Mouse (Mus musculus): ENCODE results near the gene Zrsr1.

Zrsr1 gene

DNA sequence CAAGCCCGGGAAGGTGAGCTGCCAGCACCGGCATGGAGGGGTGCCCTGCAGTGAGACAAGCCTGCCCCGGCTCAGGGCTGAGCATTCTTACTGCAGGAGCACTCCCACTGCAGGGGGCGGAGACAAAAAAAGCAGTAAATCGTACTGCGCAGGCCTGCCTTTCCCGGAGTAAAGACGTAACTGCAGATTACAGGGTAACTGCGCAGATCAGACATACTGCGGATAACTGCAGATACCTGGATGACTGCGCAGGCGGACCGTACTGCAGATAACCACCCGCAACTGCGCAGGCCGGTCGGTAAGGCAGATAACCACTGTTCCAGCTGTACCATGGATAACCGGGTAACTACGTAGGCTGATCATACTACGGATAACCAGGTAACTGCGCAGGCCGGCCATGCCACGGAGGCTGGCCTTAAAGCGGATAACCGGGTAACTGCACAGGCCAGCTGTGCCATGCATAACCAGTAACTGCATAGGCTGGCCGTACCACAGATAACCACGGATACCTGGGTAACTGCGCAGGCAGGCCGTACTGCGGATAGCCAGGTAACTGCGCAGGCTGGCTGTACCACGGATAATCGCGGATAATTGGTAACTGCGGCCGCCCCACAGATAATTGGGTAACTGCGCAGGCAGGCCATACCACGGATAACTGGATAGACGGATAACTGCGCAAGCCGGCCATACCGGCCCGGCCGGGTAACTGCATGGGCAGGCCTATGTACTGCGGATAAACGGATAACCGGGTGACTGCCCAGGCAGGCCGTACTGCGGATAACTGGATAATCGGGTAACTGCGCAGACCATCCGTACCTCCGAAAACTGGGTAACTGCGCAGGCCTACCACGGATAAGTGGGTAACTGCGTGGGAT is at the start of gene Zrsr1:
Gene Zrsr1 (plus strand): TSS at position 171 of the 875 bp plus-strand sequence.
- in situ Hi-C loops (cut with MboI, MseI): loop anchor here in 1 of 2 experiments (10.0 kb wide), 1 partner anchor 1233 kb away; no protein-coding TSS in a partner anchor

DNA sequence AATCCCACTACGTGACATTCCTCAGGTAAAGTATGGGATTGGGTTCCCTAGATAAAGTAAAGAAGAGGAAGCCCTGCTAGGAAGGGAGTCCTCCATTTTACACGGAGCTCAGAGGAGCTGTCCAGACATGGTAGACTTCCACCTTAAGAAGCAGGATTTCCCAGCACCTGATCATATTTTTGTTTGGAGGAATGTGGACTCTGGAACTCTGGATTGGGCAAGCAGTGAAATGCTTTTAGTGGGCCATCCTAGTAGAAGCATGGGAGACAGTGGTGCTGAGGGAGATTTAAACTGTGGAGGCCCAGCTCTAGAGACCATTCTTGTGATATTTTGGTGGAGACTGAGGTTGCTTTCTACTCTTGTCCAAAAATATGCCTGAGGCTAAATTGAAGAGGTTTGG is 49.3 kb upstream of the Zrsr1 start:
- in situ Hi-C loops (cut with MboI, MseI): no loop called here

DNA sequence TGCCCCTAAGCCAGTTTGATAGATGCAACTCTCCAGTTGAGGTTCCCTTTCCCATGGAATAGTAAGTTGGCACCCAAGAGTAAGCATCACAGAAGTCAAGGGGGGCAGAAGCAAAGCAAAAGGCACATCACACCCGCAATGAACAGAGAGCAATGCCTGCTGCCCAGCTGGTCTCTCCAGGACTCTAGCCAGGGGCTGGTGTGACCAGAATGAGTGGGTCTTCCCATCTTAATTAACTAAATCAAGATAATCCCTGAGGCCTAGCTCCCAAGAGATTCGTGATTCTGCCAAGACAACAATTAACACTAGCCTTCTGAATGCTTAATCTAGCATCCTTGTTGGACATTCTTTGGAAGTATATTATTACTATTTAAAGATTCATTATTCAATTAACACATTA is 48.2 kb upstream of the Zrsr1 start:
- in situ Hi-C loops (cut with MboI, MseI): no loop called here

DNA sequence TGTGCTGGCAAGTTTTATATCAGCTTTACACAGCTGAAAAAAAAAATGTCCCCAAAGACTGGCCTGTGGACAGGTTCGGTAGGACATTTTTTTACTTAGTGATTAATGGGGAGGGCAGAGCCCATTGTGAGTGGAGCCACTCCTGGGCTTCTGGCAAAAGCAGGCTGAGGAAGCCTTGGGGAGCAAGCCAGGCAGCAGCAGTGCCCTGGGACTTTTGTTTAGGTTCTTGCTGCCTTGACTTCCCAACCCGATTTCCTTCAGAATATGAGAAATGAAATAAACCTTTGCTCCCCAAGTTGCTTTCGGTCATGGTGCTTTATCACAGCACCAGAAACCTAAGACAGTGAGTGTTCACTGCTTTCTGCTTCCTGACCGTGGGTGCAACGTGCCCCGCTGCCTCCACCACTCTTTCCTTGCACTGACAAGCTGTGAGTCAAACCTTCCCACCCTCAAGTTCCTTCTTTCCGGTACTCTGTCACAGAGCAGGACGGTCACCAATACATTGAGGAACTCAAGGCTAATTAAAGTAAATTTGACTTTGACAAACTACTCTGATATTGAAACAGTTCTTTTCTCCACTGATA is 43.1 kb upstream of the Zrsr1 start:
- in situ Hi-C loops (cut with MboI, MseI): loop anchor here (5.0 to 25.0 kb wide), 3 partner anchors 46 to 916 kb away; partner anchors contain the start of gene Otx1 (in 1 of the 2)

DNA sequence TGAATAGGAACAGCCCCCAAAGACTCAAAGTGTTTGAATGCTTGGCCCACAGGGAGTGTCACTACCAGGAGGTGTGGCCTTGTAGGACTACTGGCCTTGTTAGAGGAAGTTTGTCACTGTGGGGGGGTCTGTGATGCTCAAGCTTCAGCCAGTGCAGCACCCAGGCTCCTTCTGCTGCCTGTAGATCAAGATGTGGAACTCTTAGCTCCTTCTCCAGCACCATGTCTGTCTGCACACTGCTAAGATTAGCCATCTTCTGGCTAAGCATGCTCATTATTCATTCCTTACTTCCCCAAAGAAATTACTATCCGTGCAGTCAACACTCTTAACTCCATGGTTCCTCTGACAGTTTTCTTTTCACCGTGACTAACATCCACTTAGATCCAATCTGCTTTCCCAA is 41.7 kb upstream of the Zrsr1 start:
- in situ Hi-C loops (cut with MboI, MseI): loop anchor here (10.0 to 25.0 kb wide), 3 partner anchors 55 to 1525 kb away; partner anchors contain the start of gene Otx1 (in 1 of the 2)

DNA sequence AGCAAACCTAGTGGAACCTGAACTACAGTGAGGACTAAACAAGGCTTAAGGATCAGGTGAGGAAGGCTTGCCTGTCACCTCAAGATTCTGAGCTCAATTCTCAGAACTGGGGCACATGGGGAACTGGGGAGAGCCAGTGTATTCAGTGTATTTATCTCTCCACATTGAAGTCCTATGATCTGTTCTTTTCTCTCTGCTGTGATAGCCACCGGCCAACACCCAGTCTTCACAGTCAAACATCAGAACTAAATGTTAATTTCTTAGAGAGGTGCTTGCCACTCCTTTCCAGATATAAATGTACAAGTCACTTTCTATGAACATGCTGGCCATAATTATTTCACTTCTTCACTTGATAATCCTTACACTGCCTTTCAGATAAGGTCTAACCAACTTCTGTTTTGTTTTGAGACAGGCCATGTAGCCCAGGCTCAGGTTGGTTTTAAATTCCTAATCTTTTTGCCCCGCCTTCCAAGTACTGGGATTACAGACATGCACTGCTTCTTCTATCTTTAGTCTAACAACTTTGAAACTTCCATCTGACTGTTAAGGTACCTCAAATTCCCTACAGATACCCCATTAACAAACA is 40.4 kb upstream of the Zrsr1 start:
- in situ Hi-C loops (cut with MboI, MseI): loop anchor here (10.0 to 25.0 kb wide), 3 partner anchors 57 to 1527 kb away; partner anchors contain the start of gene Otx1 (in 1 of the 2)

DNA sequence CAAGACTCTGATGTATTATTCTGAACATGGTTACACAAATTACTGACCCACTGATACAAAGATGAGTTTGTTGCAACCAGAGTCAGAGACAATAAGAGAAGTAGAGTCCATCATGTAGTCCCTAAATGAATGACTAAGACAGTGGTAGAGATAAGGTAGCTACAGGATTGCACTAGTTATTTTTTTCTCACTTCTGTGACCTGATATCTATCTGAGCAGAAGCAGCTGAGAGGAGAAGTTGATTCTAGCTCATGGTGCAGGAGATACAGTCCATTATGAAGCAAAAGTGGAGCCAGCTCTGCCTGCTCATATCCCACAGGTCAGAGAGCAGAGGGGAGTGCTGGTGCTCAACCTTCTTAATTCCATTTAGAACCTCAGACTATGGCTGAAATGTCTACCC is 39.6 kb upstream of the Zrsr1 start:
- in situ Hi-C loops (cut with MboI, MseI): loop anchor here (10.0 to 25.0 kb wide), 3 partner anchors 57 to 1527 kb away; partner anchors contain the start of gene Otx1 (in 1 of the 2)

DNA sequence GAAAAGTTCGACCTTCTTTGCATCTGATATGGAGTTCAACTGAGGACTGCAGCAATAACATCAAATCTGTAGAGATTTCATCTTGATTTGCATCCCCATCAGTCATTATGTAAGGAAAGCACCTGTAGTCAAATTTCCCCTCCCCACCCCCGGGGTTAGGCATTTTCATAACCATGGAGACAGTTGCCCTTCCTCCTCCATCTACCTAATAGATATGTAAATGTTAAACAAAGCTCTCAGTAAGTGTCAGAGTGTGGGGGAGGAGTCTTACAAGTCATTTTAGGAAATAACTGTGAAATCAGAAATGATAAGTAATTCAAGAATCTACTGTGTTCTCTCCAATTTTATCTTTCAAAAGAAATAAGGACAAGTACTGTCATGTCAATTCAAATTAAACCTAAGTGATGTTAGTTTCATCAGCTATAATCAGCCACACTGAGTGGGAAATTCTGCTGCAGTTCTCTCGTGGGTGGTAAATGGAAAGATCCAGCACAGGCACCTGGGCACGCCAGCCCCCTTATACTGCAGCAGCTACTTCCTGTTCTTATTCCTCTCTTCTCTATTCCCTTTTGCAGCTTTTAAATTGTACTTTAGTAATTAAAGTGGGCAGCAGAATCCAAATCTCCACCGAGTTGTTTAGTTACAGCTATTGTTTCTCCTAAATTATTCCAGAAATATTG is 35.2 kb upstream of the Zrsr1 start:
- in situ Hi-C loops (cut with MboI, MseI): loop anchor here (10.0 to 25.0 kb wide), 3 partner anchors 62 to 1532 kb away; partner anchors contain the start of gene Otx1 (in 1 of the 2)

DNA sequence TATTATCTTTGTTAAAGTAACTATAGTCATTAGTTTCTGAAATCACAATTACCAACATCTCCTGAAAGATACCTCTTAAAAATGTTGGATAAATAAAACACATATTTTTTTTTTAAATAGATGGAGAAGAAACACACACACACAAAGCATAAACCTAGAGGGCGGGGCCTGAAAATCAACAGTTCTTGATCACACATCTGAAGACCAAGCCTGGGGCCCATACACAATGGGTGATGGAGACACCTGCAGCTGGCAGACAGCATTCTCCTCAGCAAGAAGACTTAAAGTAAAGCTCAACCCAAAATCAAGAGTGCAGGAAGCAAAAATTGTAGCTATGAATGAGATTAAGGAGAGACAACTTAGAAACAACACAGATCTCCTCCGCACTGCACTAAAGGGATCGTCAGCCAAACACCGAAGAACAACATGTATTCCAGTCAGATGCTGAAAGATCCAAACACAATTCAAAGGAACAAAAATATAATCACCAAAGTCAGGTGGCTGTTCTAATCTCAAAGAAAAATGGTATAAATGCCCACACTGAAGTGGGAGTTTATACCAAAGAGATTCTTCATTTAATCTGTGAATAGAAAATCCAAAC is 34.0 kb upstream of the Zrsr1 start:
- in situ Hi-C loops (cut with MboI, MseI): loop anchor here (10.0 to 25.0 kb wide), 3 partner anchors 63 to 1533 kb away; partner anchors contain the start of gene Otx1 (in 1 of the 2)

DNA sequence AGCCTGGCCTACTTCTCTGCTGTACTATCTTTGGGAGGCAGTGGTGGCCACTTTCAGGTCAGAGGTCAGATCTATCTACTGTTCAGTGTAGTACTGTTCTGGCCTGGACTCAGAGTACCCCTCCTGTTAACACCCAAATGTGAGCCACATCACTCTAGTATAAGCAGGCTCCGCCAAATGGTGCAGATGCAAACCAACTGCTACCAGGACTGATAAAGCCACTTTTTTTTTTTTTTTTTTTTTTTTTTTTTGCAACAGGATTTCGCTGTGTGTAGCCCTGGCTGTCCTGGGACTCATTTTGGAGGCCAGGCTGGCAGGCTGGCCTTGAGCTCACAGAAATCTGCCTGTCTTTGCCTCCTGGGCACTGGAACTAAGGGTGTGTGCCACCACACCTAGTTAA is 32.8 kb upstream of the Zrsr1 start:
- in situ Hi-C loops (cut with MboI, MseI): loop anchor here (10.0 to 25.0 kb wide), 3 partner anchors 64 to 1534 kb away; partner anchors contain the start of gene Otx1 (in 1 of the 2)

DNA sequence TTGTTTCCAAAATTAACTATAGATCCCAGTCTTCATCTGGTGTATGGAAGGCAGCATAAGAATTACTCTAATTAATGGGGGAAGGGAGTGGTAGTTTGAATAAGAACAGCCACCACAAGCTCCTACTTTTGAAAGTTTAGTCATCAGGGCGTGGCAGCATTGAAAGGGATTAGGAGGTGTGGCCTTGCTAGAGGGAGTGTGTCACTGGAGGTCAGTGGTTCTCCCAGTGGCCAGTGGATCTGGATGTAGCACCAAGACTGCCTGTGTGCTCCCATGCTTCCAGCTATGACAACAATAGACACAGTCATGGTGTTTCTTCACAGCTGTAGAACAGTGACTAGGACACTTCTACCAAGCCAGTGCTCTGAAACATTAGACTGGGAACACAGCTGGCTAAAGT is 22.7 kb upstream of the Zrsr1 start:
- in situ Hi-C loops (cut with MboI, MseI): loop anchor here in 1 of 2 experiments (25.0 kb wide), 1 partner anchor 937 kb away; the partner anchor contains the start of gene Otx1

DNA sequence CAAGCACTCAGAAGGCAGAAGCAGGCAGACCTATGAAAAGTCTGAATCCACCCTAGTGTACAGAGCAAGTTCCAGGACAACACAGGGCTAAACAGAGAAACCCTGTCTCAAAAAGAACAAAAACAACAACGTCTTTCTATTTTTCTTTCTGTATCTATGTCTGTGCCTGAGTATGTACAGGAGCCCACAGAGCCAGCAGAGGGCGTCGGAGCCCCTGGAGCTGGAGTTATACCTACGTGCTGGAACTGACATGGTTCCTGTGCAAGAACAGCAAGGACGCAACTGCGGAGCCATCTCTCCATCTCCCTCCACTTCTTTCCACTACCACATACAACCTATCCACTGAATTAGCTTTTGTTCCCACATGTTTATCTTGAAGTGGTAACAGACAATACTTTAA is 21.7 kb upstream of the Zrsr1 start:
- in situ Hi-C loops (cut with MboI, MseI): loop anchor here in 1 of 2 experiments (5.0 kb wide), 2 partner anchors 88 to 168 kb away; partner anchors contain the start of gene B3gnt2

DNA sequence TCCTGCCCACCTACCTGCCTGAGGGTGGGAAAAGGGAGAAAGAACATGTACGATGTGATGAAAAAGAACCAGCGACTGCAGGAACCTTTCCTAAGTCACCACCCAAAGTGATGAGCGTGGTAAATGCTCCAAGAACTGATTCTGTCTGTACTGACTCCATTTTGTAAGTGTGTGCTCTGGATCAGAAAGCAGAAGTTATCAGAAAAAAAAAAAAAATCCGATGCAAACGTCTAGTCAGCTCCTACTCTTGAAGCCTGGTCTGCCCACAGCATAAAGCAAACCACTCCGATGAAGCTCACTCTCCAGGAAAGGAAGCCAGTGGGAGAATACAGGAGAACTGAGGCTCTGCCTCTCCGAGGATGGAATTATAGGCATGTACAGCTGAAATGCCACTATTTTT is 19.1 kb upstream of the Zrsr1 start:
- in situ Hi-C loops (cut with MboI, MseI): loop anchor here in 1 of 2 experiments (5.0 kb wide), 2 partner anchors 90 to 170 kb away; partner anchors contain the start of gene B3gnt2

DNA sequence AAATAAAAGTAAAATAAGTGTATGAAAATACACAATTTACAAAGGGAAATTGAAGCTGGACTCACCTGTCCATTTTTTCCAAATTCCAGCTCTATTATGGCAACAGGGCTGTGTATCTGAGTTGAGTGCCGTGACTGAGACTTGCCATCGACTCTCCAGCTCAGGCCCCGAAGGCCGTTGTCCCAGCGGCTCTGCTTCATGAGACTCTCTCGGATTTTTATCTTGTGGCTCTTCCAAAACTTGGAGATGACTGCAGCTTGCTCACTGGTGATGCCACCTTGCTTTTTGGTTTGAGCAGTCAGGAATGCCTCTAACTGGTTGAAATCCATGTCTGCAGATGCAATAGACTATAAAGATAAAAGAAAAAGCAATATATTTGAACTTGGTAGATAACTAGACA is 15.5 kb upstream of the Zrsr1 start:
- in situ Hi-C loops (cut with MboI, MseI): loop anchor here (5.0 kb wide), 3 partner anchors 94 to 324 kb away; partner anchors contain the start of gene B3gnt2 (in 1 of the 2)

DNA sequence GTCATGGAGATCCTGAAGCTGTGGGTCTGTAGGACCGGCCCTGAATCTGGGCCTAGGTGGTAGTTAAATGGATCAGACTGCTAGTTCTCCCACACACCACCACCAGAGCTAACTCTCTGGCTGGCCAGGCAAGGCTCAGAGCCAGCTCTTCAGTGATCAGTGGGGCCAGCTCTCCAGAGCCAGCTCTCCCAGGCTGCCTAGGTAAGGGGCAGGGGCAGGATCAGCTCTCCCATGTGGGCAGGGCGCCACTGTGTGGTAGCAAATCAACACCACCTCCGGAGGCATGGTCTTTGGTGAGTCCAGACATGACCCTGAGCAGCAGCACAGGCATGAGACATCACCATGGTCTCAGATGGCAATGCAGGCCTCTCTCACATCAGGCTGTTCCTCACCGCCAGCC is 15.0 kb upstream of the Zrsr1 start:
- in situ Hi-C loops (cut with MboI, MseI): loop anchor here (5.0 kb wide), 3 partner anchors 95 to 325 kb away; partner anchors contain the start of gene B3gnt2 (in 1 of the 2)

DNA sequence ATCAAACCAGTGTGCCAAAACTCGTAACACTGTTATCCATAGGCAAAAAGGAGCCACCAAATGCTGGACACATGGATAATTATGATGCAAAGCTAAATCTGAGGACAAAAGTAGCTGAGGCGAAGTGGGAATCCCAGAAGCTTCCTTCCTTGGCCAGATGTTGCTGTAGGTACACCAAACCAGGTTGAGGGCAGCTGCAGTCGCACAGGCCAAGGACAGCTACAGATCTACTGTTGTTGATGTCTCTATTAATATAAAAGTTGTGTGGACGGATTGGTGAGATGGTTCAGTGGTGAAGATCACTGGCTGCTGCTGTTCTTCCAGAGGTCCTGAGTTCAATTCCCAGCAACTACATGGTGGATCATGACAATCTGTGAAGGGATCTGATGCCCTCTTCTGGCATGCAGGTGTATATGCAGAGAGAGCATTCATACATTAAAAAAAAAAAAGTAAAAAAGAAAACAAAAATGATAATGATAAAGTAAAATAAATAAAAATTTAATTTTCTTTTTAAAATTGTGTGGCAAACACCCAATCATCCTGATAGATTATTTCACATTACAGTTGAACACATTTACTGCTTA is 13.9 kb upstream of the Zrsr1 start:
- in situ Hi-C loops (cut with MboI, MseI): loop anchor here (5.0 kb wide), 3 partner anchors 96 to 326 kb away; partner anchors contain the start of gene B3gnt2 (in 1 of the 2)

DNA sequence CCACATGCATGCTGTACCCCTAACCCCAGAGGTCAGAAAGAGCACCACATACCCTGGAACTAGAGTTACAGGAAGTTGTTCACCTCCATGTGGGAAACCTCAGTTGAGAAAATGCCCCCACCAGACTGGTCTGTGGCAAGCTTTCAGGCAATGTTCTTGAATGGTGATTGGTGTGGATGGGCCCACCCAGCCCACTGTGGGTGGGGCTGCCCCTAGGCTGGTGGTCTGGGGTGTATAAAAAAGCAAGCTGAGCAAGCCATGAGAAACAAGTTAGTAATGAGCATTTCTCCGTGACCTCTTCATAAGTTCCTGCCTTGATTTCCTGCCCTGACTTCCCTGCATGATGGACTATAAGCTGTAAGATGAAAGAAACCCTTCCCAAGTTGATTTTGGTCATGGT is 9.7 kb upstream of the Zrsr1 start:
- in situ Hi-C loops (cut with MboI, MseI): no loop called here

DNA sequence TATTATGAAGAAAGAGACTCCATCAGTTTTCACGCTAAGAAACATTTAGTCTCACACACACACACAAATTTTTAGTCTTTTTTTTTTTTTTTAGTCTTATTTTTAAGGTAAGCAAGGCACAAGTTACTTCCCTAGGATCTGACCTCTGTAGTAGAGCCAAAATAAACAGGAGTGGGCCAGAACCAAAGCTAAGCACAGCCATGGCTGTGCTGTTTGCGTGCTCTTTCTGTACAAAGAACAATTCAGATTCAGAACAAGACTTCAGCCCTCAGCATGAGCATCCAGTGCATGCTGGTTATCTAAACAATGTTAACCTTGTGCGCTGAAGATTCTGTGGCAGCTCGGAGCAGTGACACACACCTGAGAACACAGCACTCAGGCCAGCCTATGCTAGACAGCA is 7.4 kb upstream of the Zrsr1 start:
- in situ Hi-C loops (cut with MboI, MseI): no loop called here

DNA sequence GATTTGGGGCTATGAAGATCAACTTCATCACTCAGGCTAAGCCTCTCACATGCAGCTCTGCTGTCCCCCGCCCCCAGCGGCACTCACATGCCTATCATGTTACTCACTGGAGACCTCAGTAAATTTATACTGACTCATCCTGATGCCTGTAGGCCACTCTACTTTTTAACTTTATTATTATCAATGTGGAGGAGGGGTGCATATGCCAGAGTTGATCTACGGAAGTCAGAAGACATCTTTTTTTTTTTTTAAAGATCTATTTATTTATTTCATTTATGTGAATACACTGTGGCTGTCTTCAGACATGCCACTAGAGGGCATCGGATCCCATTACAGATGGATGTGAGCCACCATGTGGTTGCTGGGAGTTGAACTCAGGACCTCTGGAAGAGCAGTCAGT is 6.3 kb upstream of the Zrsr1 start:
- in situ Hi-C loops (cut with MboI, MseI): no loop called here

DNA sequence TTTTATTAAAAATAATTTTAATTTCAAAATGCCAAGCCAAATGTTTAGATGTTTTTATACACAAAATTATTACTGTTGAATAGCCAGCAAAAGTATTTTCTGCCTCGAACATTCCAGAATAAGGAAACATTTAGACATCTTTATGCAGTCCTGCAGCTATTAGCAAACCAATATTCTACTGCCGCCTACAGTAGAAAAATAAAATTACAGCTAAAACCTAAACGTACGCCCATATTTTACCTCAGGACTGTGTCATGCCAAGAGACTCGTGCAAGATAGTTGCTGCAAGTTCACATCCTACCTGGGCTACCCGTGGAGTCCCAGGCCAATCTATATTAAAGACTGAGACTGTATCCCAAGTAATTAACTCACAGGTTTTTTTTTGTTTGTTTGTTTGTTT is 2.3 kb upstream of the Zrsr1 start:
- in situ Hi-C loops (cut with MboI, MseI): no loop called here
